Mouse (Mus musculus) liver, embryonic 11.5 days (tissue): ENCODE data around the gene Caprin2. TPM values are rescaled to one million over a fixed set of nuclear protein-coding genes. Genes with fewer than 3 reads are reported as not detected.
A peak's percentile ranks its signal among the peaks of the same experiment; 100 is the strongest.
"Not testable (repeated sequence)": the region's sequence is repeated elsewhere in the genome, so short reads cannot be mapped to it uniquely, and the experiment has no call there.

Experiments used
- ATAC-seq: fragments of 200-750 bp; cut with Nextera tagmentation; replicated peaks from 2 replicates; pipeline ENCODE4 v1.8.0; 2017; ENCODE audit warnings: moderate number of reproducible peaks, mild to moderate bottlenecking, moderate TSS enrichment, moderate library complexity; ENCODE audit not compliant: low FRiP score
- DNase-seq: peaks from one replicate; pipeline ENCODE4 v3.0.0-alpha.2; 2017; ENCODE audit warnings: low spot score
- H3K27ac ChIP-seq: fragments of 300-500 bp; sonication (generic); 2 replicates; pipeline ENCODE4 v1.5.1; 2014; ENCODE audit warnings: mild to moderate bottlenecking, low read depth, low read length, control low read depth
- H3K27me3 ChIP-seq: fragments of 300-500 bp; sonication (generic); replicated peaks from 2 replicates; pipeline ENCODE4 v1.6.1; 2014; ENCODE audit warnings: low read length, mixed read lengths; ENCODE audit not compliant: control insufficient read depth, insufficient read depth
- H3K36me3 ChIP-seq: fragments of 300-500 bp; sonication (generic); 2 replicates; pipeline ENCODE4 v1.6.1; 2014; ENCODE audit warnings: mild to moderate bottlenecking, low read length, moderate library complexity, mixed read lengths; ENCODE audit not compliant: control insufficient read depth, insufficient read depth
- H3K4me1 ChIP-seq: fragments of 300-500 bp; sonication (generic); replicated peaks from 2 replicates; pipeline ENCODE4 v1.6.1; 2014; ENCODE audit warnings: low read length, mixed read lengths; ENCODE audit not compliant: control insufficient read depth, insufficient read depth
- H3K4me2 ChIP-seq: fragments of 300-500 bp; sonication (generic); 2 replicates; pipeline ENCODE4 v1.6.1; 2014; ENCODE audit warnings: mild to moderate bottlenecking, control low read depth, moderate library complexity
- H3K4me3 ChIP-seq: fragments of 300-500 bp; sonication (generic); 2 replicates; pipeline ENCODE4 v1.5.1; 2014; ENCODE audit warnings: low read depth, low read length, control low read depth
- H3K9ac ChIP-seq: fragments of 300-500 bp; sonication (generic); 2 replicates; pipeline ENCODE4 v1.6.1; 2014; ENCODE audit warnings: low read depth, low read length, control low read depth
- H3K9me3 ChIP-seq: fragments of 300-500 bp; sonication (generic); 2 replicates; pipeline ENCODE4 v1.6.1; 2016; ENCODE audit warnings: low read length, inconsistent platforms, mixed read lengths; ENCODE audit not compliant: control insufficient read depth
- WGBS: fragments of 180-500 bp; shearing (Covaris S2); extraction: QIAGEN DNeasy Blood & Tissue Kit; methylation state at CpG from one replicate; pipeline ENCODE4 v1.1.7; 2014; 5-methylcytosine and 5-hydroxymethylcytosine counted together
- polyA plus RNA-seq: library from polyadenylated mRNA; unstranded; fragments of >200 nt; fragmentation: Nextera tagmentation; extraction: Ambion mirVana; gene quantifications from 2 replicates; pipeline ENCODE4 v1.2.1, GENCODE M21; 2014

The Caprin2 gene
- polyA plus RNA-seq, 1 experiment from 2014 or later = 10.3 TPM

GRCm38 (mm10) chr6:148934961-148935590, 39.0 kb upstream of the Caprin2 start:
- Histone ChIP-seq H3K4me1 (peaks cover 14% of the 10 kb centered on the region), H3K27ac (no peak overlapping the region), H3K4me3 (no peak overlapping the region), H3K27me3 (no peaks in the 10 kb centered on the region), H3K36me3 (peaks cover 18% of the 10 kb centered on the region), H3K4me2 (no peak overlapping the region), H3K9ac (no peak overlapping the region), H3K9me3 (no peaks in the 10 kb centered on the region)
- 72% methylated on average over 3 of the region's 3 CpGs for WGBS
- ATAC-seq (no peak), DNase-seq (no peak)

DNA sequence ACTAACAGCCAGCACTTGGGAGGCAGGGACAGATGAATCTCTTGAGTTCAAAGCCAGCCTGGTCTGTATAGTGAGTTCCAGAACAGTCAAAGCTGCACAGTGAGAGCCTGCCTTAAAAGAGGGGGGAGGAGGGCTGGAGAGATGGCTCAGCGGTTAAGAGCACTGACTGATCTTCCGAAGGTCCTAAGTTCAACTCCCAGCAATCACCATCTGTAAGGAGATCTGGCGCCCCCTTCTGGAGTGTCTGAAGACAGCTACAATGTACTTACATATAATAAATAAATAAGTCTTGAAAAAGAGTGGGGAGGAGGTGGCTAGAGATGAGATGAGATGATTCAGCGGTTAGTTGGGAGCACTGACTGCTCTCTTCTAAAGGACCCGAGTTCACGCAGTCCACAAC, 35.2 kb upstream of the Caprin2 start:
- no peaks in the 10 kb centered on the region for H3K9me3 ChIP-seq
- no peak overlapping the region for H3K27ac ChIP-seq
- peaks cover 32% of the 10 kb centered on the region for H3K36me3 ChIP-seq
- no peak for DNase-seq
- no peak overlapping the region for H3K4me2 ChIP-seq
- no peaks in the 10 kb centered on the region for H3K27me3 ChIP-seq
- no peak overlapping the region for H3K9ac ChIP-seq
- WGBS = 79% methylated on average over 6 of the region's 6 CpGs
- ATAC-seq = 0 out of 2 replicates have a peak, but pooled peaks have one; percentile 24
- peaks cover 7% of the 10 kb centered on the region for H3K4me1 ChIP-seq
- H3K4me3 ChIP-seq = no peak overlapping the region

GRCm38 (mm10) chr6:148918841-148919398, 22.9 kb upstream of the Caprin2 start:
- ATAC-seq = no peak
- DNase-seq = no peak
- Histone ChIP-seq H3K9me3 (no peaks in the 10 kb centered on the region), H3K36me3 (peaks cover 8% of the 10 kb centered on the region; the same call in 1 of the 2 replicates), H3K9ac (no peak overlapping the region), H3K4me3 (no peak overlapping the region), H3K27me3 (no peaks in the 10 kb centered on the region), H3K4me1 (no peaks in the 10 kb centered on the region), H3K27ac (no peak overlapping the region), H3K4me2 (no peak overlapping the region)

GRCm38 (mm10) chr6:148917672-148918071, 21.6 kb upstream of the Caprin2 start:
- Histone ChIP-seq H3K36me3 (peaks cover 8% of the 10 kb centered on the region; the same call in 1 of the 2 replicates), H3K4me3 (no peak overlapping the region), H3K27me3 (no peaks in the 10 kb centered on the region), H3K4me2 (no peak overlapping the region), H3K27ac (no peak overlapping the region), H3K9ac (no peak overlapping the region), H3K9me3 (no peaks in the 10 kb centered on the region), H3K4me1 (no peaks in the 10 kb centered on the region)
- WGBS = 66% methylated on average over 1 of the region's 1 CpGs
- DNase-seq (no peak), ATAC-seq (no peak)

- Histone ChIP-seq H3K4me1 (no peaks in the 10 kb centered on the region), H3K9me3 (no peaks in the 10 kb centered on the region), H3K36me3 (peaks cover 8% of the 10 kb centered on the region; the same call in 1 of the 2 replicates), H3K27me3 (no peaks in the 10 kb centered on the region), H3K4me3 (no peak overlapping the region), H3K4me2 (no peak overlapping the region), H3K9ac (no peak overlapping the region), H3K27ac (no peak overlapping the region)
- no peak for ATAC-seq
- WGBS = 28% methylated on average over 3 of the region's 3 CpGs
- no peak for DNase-seq
Observed at GRCm38 (mm10) chr6:148916817-148917216, 20.8 kb upstream of the Caprin2 start.

DNA sequence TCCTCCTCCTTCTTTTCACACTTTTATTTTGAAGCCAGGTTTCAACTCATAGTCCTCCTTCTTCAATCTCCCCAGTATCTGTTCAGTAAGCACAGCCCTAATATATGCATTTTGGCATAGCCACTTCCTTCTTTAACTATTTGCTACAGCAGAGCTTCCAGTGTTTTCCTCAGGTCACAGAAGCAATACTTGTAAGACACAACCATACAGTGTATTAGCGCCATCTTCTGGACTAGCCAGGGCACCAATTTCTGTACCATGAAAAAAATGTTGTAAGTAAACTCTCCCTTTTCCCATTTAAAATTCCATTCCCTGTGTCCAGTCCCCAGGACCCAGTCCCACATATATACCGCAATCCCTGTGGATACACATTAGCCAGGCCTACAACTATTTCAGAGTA, 17.9 kb upstream of the Caprin2 start:
- H3K4me2 ChIP-seq = no peak overlapping the region
- DNase-seq (no peak), ATAC-seq (no peak; the same call in 1 of the 2 replicates)
- H3K27ac ChIP-seq = no peak overlapping the region
- H3K9me3 ChIP-seq = no peaks in the 10 kb centered on the region
- H3K9ac ChIP-seq = no peak overlapping the region
- 7% methylated on average over 2 of the region's 2 CpGs for WGBS
- H3K4me3 ChIP-seq = no peak overlapping the region
- no peaks in the 10 kb centered on the region for H3K36me3 ChIP-seq
- no peaks in the 10 kb centered on the region for H3K4me1 ChIP-seq
- no peaks in the 10 kb centered on the region for H3K27me3 ChIP-seq

GRCm38 (mm10) chr6:148911906-148912305, 15.9 kb upstream of the Caprin2 start:
- not testable (repeated sequence) for H3K27me3 ChIP-seq, H3K36me3 ChIP-seq, DNase-seq, H3K27ac ChIP-seq, ATAC-seq, H3K9me3 ChIP-seq, H3K4me1 ChIP-seq, H3K4me3 ChIP-seq, H3K4me2 ChIP-seq, H3K9ac ChIP-seq
- WGBS = 64% methylated on average over 8 of the region's 8 CpGs

DNA sequence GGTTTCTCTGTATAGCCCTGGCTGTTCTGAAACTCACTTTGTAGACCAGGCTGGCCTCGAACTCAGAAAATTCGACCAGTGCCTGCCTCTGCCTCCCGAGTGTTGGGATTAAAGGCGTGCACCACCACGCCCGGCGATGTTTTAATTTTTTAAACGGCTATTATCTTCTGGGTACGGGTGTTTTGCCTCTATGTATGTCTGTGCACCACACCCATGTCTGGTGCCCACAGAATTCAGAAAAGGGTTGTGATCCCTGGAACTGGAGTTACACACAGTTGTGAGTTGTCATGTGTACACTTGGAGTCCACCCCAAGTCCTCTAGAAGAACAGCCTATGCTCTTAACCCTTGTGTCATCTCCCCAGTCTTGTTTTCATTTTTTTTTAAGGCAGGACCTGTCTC, 10.9 kb upstream of the Caprin2 start:
- no peaks in the 10 kb centered on the region for H3K4me1 ChIP-seq
- no peaks in the 10 kb centered on the region for H3K9me3 ChIP-seq
- H3K36me3 ChIP-seq = no peaks in the 10 kb centered on the region
- WGBS = 79% methylated on average over 9 of the region's 9 CpGs
- no peaks in the 10 kb centered on the region for H3K27me3 ChIP-seq
- ATAC-seq = peak; percentile 36; the same call in 1 of the 2 replicates
- DNase-seq = no peak
- H3K9ac ChIP-seq = no peak overlapping the region
- no peak overlapping the region for H3K4me2 ChIP-seq
- H3K4me3 ChIP-seq = no peak overlapping the region
- H3K27ac ChIP-seq = no peak overlapping the region

- no peak for ATAC-seq
- no peak overlapping the region for H3K27ac ChIP-seq
- H3K27me3 ChIP-seq = no peaks in the 10 kb centered on the region
- H3K36me3 ChIP-seq = no peaks in the 10 kb centered on the region
- H3K4me1 ChIP-seq = no peaks in the 10 kb centered on the region
- H3K9me3 ChIP-seq = no peaks in the 10 kb centered on the region
- 62% methylated on average over 3 of the region's 3 CpGs for WGBS
- H3K4me2 ChIP-seq = no peak overlapping the region
- no peak overlapping the region for H3K4me3 ChIP-seq
- no peak overlapping the region for H3K9ac ChIP-seq
- no peak for DNase-seq
Observed at GRCm38 (mm10) chr6:148902728-148903127, 6.7 kb upstream of the Caprin2 start.
